Mouse (Mus musculus) spleen, adult 2 months (tissue): Measurements from ENCODE around the gene Macrod2. TPM values are rescaled to one million over a fixed set of nuclear protein-coding genes. Genes with fewer than 3 reads are reported as not detected.

Source experiments
- DNase-seq, 2 experiments: peaks; one replicate each; pipeline versions ENCODE4 v3.0.0 to v3.0.0-alpha.2; 2012 to 2021; ENCODE audit warnings: low spot score in 2 of 2, low read depth in 1 of 2
- H3K27ac ChIP-seq: fragments of 200-500 bp; 2 replicates; pipeline ENCODE4 v1.5.1; 2012; ENCODE audit warnings: low read length, inconsistent platforms; ENCODE audit not compliant: insufficient read depth
- H3K27me3 ChIP-seq: fragments of 200-500 bp; 2 replicates; pipeline ENCODE4 v1.6.1; 2012; ENCODE audit warnings: mild to moderate bottlenecking, moderate library complexity, low read length, inconsistent platforms; ENCODE audit not compliant: control insufficient read depth, insufficient read depth
- H3K36me3 ChIP-seq: fragments of 200-500 bp; 2 replicates; pipeline ENCODE4 v1.6.1; 2012; ENCODE audit warnings: mild to moderate bottlenecking, low read length, inconsistent platforms; ENCODE audit not compliant: control insufficient read depth, insufficient read depth
- H3K4me1 ChIP-seq: fragments of 200-500 bp; 2 replicates; pipeline ENCODE4 v1.6.1; 2011; ENCODE audit warnings: inconsistent platforms; ENCODE audit not compliant: control insufficient read depth, insufficient read depth, insufficient read length
- H3K4me3 ChIP-seq: fragments of 200-500 bp; 2 replicates; pipeline ENCODE4 v1.5.1; 2011; ENCODE audit warnings: mild to moderate bottlenecking, inconsistent platforms; ENCODE audit not compliant: insufficient read depth, insufficient read length; ENCODE audit errors: extremely low read depth
- CTCF ChIP-seq: fragments of 200-500 bp; IDR thresholded peaks from 2 replicates; pipeline ENCODE4 v1.5.1; 2011; ENCODE audit warnings: mild to moderate bottlenecking, inconsistent platforms; ENCODE audit not compliant: insufficient read depth, insufficient read length, insufficient replicate concordance; ENCODE audit errors: extremely low read depth
- POLR2A ChIP-seq: fragments of 200-500 bp; IDR thresholded peaks from 2 replicates; pipeline ENCODE4 v1.6.1; 2011; ENCODE audit warnings: low read depth, low read length, inconsistent platforms
- WGBS: fragments of 180-500 bp; shearing (Covaris S2); methylation state at CpG from one replicate; pipeline ENCODE4 v1.1.7; 2018; 5-methylcytosine and 5-hydroxymethylcytosine counted together
- polyA plus RNA-seq: library from polyadenylated mRNA; depleted of rRNA; stranded (reverse); fragments of >200 nt; gene quantifications from 2 replicates; pipeline ENCODE4 v1.2.3, GENCODE M21; 2012

Macrod2 gene
- polyA plus RNA-seq, 1 experiment: 2.2 TPM

DNA sequence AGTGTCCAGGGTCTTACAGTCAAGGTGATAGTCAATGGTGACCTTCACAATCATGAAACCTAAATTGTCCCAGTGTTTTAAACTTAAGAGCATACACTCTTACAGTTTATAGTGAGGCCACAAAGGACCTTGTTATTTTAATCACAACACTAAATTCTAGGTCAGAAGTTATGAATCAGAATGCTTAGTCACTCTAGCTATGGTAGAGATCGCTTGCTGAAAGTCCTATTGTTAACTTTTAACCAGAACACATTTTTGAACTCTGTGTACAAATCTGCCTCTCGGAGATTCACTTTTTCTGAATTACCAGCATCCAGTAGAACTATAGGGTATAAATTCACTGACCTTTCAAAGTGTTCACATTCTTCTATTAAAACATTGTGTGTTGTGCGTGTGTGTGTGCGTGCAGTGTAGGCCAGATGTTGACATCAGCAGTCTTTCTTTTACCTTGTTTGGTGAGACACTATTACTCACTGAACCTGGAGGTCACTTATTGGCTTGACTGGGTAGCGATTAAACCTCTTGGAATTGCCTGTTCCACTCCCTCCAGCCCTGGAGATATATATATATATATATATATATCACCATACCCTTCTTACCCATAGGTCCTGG, 452.8 kb downstream of the Macrod2 start:
- H3K27ac ChIP-seq: no peak overlapping the region
- H3K36me3 ChIP-seq: no peaks in the 10 kb centered on the region
- no peaks in the 10 kb centered on the region for H3K4me1 ChIP-seq
- no peak for TF ChIP-seq POLR2A
- TF ChIP-seq CTCF: no peak
- no peak overlapping the region for H3K4me3 ChIP-seq
- H3K27me3 ChIP-seq: no peaks in the 10 kb centered on the region
- no peak for DNase-seq
- 91% methylated on average over 5 of the region's 5 CpGs for WGBS

DNA sequence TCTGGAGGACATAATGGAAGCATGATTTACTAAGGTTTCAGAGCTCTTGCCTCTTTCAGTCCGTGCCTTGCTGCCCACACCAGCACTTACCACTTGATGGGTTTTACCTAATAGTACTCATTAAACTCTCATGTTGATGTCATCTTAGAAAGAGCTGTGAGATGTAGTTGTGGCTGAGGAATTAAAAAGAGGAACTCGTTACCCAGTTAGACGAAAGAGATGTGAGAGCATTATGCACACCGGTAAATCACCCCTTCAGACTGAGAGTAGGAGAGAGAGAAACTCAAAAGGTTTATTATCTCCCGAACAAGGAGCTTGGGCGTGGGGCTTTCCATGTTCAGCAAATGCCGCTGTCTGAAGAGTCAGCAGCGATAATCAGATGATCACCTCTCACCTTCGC, 458.4 kb downstream of the Macrod2 start:
- Histone ChIP-seq H3K4me3 (no peak overlapping the region), H3K4me1 (no peaks in the 10 kb centered on the region), H3K36me3 (no peaks in the 10 kb centered on the region), H3K27ac (no peak overlapping the region), H3K27me3 (no peaks in the 10 kb centered on the region)
- 20% methylated on average over 9 of the region's 9 CpGs for WGBS
- TF ChIP-seq POLR2A (no peak), CTCF (no peak)
- DNase-seq: no peak

DNA sequence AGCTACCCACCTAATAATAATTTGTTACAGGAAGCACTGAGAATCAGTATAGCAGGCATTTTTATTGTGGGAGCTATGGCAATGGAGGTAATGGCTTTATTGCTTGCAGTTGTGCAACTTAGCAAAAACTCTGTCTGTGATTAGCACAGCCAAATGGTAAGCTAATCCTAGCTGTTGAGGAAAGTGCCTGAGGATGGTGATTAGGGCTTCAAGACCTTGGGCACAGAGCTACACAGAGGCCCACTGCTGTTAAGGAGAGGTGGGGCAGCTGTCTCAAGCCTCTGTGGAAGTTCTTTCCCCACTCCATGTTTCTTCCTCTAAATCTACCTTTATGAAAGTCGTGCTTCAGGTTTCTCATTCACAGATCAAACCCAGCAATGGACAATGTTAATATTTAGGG, 466.2 kb downstream of the Macrod2 start:
- Histone ChIP-seq H3K27me3 (no peaks in the 10 kb centered on the region), H3K27ac (no peak overlapping the region), H3K4me3 (no peak overlapping the region), H3K4me1 (no peaks in the 10 kb centered on the region), H3K36me3 (no peaks in the 10 kb centered on the region)
- no peak for TF ChIP-seq CTCF
- TF ChIP-seq POLR2A: no peak
- 76% methylated on average over 1 of the region's 1 CpGs for whole genome bisulfite sequencing
- no peak for DNase-seq

DNA sequence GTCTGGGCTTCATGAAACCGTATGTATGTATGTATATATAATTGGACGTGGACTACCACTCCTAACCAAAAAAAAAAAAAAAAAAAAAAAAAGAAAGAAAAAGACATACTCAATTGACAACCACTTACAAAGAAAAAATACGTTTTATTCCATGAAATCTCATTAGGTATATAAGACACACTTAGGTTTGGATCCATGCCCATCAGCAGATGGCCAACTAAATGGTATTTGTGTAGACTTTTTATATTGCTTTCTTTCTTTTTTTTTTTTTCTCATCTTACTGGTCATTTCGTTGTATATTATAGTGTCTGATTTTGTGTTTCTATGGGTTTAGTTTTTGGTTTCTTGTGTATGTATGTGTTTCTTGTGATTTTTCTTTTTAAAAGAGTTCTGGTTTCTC, 467.6 kb downstream of the Macrod2 start:
- Histone ChIP-seq H3K27me3 (no peaks in the 10 kb centered on the region), H3K4me3 (no peak overlapping the region), H3K4me1 (no peaks in the 10 kb centered on the region), H3K36me3 (no peaks in the 10 kb centered on the region), H3K27ac (no peak overlapping the region)
- WGBS: 73% methylated on average over 4 of the region's 4 CpGs
- TF ChIP-seq POLR2A (no peak), CTCF (no peak)
- DNase-seq: no peak

DNA sequence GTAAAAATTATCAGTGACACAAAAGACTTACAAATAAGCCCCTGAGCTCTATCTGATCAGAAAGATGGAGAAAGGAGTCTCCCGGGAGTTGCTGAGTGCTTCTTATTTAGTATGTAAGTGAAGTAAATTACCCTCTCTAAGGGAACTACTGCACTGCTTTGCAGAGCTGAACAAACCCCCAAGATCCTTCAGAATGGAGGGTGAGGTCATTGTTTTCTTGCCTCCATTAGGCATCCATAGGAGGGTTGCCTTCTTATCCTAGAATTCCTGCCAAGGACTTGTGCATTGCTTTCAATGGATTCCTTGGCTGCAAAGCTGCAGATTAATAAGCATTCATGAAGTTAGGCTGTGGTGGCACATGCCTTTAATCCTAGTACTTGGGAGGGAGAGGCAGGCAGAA, 470.5 kb downstream of the Macrod2 start:
- Histone ChIP-seq H3K4me1 (no peaks in the 10 kb centered on the region), H3K27me3 (no peaks in the 10 kb centered on the region), H3K27ac (no peak overlapping the region), H3K4me3 (no peak overlapping the region), H3K36me3 (no peaks in the 10 kb centered on the region)
- no peak for DNase-seq
- no peak for TF ChIP-seq POLR2A
- no peak for TF ChIP-seq CTCF
- WGBS: 93% methylated on average over 1 of the region's 1 CpGs

DNA sequence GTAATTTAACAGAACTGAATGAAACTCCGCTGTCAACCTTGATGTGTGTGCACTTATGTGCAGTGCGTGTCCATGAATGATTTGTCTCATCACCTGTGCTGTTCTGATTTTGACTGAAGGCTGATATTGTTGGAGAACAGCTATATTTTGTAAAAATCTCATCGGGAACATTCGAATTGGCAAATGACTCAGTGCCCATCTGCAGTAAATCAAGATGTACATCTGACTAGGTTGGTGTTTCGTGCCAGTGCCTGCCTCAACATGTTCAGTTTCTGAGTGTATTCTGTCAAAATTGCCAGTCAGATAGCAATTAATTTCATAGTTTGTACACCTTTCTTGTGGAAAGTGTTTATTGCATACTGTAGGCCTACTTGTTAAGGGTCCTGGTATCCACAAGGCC, 472.0 kb downstream of the Macrod2 start:
- no peak for DNase-seq
- WGBS: 89% methylated on average over 5 of the region's 5 CpGs
- no peaks in the 10 kb centered on the region for H3K4me1 ChIP-seq
- H3K27me3 ChIP-seq: no peaks in the 10 kb centered on the region; the same call in 1 of the 2 replicates
- H3K36me3 ChIP-seq: no peaks in the 10 kb centered on the region
- H3K4me3 ChIP-seq: no peak overlapping the region
- no peak overlapping the region for H3K27ac ChIP-seq
- no peak for TF ChIP-seq POLR2A
- no peak for TF ChIP-seq CTCF

DNA sequence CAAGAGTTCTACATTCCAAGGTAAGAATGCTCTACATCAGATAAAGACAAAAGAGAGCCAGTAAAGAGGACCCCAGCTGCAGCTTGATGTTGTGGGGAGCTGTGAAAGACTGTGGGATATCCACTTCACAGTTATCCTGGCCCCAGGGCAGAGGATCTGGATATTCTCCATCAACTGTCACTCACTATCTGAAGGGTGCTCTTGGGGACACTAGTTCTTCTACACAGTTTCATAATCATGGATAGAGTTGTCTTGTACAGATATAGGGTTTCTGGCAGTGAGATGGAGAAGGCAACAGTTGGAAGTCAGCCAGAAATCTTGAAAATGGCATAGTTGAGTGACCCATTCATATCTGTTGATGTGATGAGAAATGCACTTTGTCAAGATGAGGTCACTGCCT, 490.1 kb downstream of the Macrod2 start:
- Histone ChIP-seq H3K27ac (no peak overlapping the region), H3K27me3 (no peaks in the 10 kb centered on the region), H3K4me3 (no peak overlapping the region), H3K36me3 (no peaks in the 10 kb centered on the region), H3K4me1 (no peaks in the 10 kb centered on the region)
- no peak for DNase-seq
- TF ChIP-seq CTCF (no peak), POLR2A (no peak)
